Mouse (Mus musculus): Measurements from ENCODE around the gene Mypn.

DNA sequence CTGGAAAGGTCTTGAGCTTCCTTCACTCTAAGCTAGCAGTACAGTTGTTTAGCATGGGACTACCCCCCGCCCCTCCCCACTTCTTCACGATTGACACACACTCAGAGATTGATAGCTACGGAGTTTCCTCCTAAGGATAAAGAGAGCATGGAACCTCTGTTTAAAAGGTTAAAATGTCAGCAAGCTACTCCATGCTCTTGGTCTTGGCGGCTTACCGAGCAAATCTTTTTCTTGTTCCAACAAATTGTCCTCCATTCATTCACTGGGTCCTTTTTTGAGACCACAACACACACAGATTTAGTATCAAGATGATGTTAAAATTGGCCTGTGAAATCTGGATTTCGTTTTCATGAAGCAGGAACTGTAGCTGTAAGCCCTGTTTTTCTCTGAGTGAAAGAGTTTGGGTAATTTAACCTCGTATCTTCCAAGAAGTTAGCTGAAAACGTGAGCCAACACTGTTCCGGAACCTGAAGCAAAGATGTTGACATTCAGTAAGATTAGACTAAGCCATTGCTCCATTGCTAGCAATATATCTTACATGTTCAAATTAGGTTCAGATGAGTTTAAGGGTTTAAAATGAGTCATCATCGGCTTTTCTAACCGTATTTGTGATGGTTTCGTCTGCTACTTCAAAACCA is 39.2 kb upstream of the Mypn start:
- no peak for TF ChIP-seq GATA1 (IDR thresholded peaks at IDR 0.05; ENCODE audit: low read length)
- no peak for TF ChIP-seq TAL1 (IDR thresholded peaks at IDR 0.05; ENCODE audit: low read length)

Measured in erythroblast, embryonic 14.5 days (primary cell).